Mouse (Mus musculus) ZHBTc4 (cell line): ENCODE results near the gene Ace2.

ENCODE experiments used
- DNase-seq: peaks from one replicate; pipeline ENCODE4 v3.0.0-alpha.2; 2011; ENCODE audit warnings: low read depth, low spot score

Gene Ace2

DNA sequence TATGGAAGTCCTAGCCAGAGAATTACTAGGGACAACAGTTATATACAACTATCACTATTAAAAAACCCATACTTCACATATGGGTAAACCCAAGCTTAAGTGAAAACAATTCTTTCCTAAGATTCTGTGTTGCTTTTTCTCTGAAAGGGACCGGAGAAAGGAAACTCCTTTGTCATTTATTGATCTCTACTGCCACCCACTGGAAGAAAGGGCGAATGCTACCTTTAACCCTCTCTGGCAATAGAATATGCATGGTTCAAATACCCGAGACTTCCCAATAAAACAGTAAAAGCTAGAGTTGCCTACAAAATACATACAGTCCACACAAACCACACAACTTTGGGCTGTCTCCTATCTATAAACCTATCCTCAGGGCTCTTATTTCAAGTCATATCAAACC is 40.6 kb downstream of the Ace2 start:
- DNase-seq: peak; percentile 39

DNA sequence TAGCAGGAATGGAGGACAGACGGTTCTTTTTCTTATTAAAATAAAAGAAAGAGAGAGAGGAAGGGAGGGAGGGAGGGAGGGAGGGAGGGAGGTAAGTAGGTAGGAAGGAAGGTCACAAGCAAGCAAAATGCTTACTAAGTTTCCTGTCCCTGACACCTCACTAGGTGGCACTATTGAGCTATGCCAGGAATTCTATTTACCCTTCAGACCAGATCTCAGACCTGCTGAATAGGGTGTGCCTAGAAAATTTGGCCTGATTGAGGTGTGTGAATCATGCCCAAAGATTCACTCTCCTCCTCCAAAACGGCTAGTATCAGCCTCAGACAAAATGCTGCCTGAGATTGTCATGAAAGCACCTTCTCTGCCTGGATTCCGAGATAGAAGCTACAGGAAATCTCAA is 44.7 kb downstream of the Ace2 start:
- peak; percentile 71 for DNase-seq

DNA sequence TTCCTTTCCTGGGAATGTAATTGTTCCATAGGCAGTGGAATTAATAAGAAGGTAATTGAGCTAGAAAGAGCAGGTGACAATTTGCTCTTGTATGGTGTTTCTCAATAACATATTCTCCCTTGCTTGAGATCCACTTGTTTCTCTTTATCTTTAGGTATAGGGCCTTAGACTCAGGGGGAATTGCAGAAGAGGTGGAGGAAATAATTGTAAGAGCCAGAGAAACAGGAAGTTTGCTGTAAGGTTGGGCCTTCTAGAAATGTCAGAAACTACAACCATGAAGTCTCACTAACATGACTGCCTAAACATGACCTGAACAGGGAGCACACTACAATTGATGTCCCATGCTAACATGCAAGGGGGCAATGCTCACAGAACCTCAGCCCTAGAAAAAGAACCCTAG is 50.7 kb downstream of the Ace2 start:
- DNase-seq: no peak

DNA sequence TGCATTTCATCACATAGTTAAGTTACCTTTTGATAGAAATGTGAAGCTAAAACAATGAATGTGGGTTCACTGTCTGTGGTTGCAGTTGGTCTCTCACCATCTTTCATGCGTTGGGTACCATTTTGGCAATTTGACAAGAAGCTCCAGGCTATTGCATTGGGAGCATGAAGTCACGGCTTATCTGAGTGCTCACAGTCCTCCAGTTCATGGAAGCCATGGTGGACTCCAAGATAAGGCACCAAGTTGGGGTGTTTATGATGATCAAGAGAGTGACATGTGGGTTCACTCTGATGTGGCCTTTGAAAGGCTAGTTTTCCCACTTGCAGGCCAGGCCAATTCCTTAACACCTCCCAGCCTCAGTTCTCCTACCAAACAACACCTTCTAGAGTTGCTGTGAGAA is 58.5 kb downstream of the Ace2 start:
- no peak for DNase-seq

DNA sequence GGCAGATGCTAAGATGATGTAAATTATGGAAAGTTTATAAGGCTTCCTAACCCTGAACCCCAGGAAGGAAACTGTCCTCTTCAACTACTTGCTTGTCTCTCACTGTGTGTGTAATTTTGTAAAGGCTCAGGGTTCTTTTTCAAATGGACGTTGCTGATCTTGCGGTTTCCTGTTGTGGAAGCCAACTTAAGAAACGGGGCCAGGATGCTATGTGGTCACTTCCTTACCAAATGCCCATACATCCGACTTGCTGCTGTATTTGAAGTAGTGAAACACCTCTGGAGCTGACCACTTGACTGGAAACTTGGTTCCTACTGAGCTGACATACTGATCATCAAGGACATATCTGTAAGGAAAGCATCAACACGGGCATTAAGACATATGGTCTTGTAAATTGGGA is 61.4 kb downstream of the Ace2 start:
- no peak for DNase-seq

DNA sequence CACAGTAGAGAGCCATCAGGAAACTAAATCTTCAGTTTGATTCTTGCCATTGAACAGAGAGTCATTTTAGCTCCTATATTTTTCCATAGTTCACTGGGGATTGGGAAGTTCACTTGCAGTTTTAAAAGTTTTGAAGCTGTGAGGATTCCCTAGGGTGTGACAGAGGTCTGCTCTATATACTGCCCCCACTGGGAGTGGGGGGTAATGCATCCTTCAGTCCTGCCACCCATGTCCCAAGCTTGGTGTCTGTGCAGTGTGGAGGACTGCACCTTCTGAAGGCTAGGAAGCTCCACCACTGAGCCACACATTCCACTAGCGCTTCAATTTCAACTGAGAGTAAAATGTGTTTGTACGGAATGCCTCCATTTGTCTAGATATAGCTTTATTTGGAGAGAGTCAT is 82.9 kb downstream of the Ace2 start:
- peak; percentile 49 for DNase-seq

DNA sequence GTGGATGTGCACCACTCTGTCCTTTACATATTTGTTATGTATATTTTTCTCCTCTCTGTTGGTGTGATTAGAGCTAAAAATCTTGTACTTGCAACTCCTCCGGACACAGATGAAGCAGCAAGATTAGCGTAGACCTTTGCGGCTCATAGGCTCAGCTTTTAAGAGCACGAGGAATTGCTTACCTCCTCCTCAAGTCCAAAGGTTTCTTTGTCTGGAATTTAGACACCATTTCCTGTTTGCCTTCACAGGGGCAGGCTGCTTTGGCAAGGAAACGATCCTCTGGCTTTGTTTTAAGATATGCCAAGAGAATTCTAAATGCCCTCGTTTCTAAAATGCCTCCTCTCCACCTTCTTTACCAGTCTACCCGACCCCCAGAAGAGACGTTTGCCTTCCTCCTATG is 94.2 kb downstream of the Ace2 start:
- peak; percentile 2 for DNase-seq
